Mouse (Mus musculus) frontal cortex, postnatal 36 days (tissue): ENCODE measurements around the gene Dlg5.

ENCODE experiments used
- DNase-seq, 2 experiments: peaks; one replicate each; pipeline ENCODE4 v3.0.0; 2022; ENCODE audit warnings: low spot score in 2 of 2

Gene Dlg5

GRCm38 (mm10) chr14:24190131-24190530 lies 55.6 kb downstream of the Dlg5 start:
- DNase-seq, result no peak

- no peak for DNase-seq
Measured at GRCm38 (mm10) chr14:24189598-24189997, 56.1 kb downstream of the Dlg5 start.

- no peak for DNase-seq
Measured at GRCm38 (mm10) chr14:24185514-24185913, 60.2 kb downstream of the Dlg5 start.

- no peak for DNase-seq
Measured at GRCm38 (mm10) chr14:24182955-24183354, 62.8 kb downstream of the Dlg5 start.

GRCm38 (mm10) chr14:24181811-24182506 lies 63.8 kb downstream of the Dlg5 start:
- peak; percentile 79 to 91 for DNase-seq

GRCm38 (mm10) chr14:24179466-24179991 lies 66.2 kb downstream of the Dlg5 start:
- no peak for DNase-seq

GRCm38 (mm10) chr14:24176609-24177008 lies 69.1 kb downstream of the Dlg5 start:
- no peak for DNase-seq

GRCm38 (mm10) chr14:24173326-24173725 lies 72.4 kb downstream of the Dlg5 start:
- DNase-seq, result no peak

- DNase-seq, result peak; percentile 17 to 40
Measured at GRCm38 (mm10) chr14:24171639-24172311, 73.9 kb downstream of the Dlg5 start.

- DNase-seq, result no peak
Measured at GRCm38 (mm10) chr14:24166046-24166445, 79.7 kb downstream of the Dlg5 start.

- DNase-seq, result no peak
Measured at GRCm38 (mm10) chr14:24164721-24165367, 80.9 kb downstream of the Dlg5 start.

GRCm38 (mm10) chr14:24162856-24163255 lies 82.9 kb downstream of the Dlg5 start:
- peak; percentile 17 to 44 for DNase-seq

GRCm38 (mm10) chr14:24148892-24149291 lies 96.8 kb downstream of the Dlg5 start:
- no peak for DNase-seq

GRCm38 (mm10) chr14:24144821-24145220 lies 100.9 kb downstream of the Dlg5 start:
- DNase-seq, result no peak

GRCm38 (mm10) chr14:24144421-24144820 lies 101.3 kb downstream of the Dlg5 start:
- DNase-seq, result no peak

GRCm38 (mm10) chr14:24142926-24143430 lies 102.7 kb downstream of the Dlg5 start:
- DNase-seq, result no peak

GRCm38 (mm10) chr14:24141727-24142126 lies 104.0 kb downstream of the Dlg5 start:
- no peak for DNase-seq

GRCm38 (mm10) chr14:24140297-24140812 lies 105.4 kb downstream of the Dlg5 start:
- no peak for DNase-seq

- DNase-seq, result no peak
Measured at GRCm38 (mm10) chr14:24136908-24137307, 108.8 kb downstream of the Dlg5 start.

GRCm38 (mm10) chr14:24134623-24135290 lies 111.0 kb downstream of the Dlg5 start:
- DNase-seq, result no peak

GRCm38 (mm10) chr14:24133801-24134200 lies 111.9 kb downstream of the Dlg5 start:
- no peak for DNase-seq

GRCm38 (mm10) chr14:24132092-24132491 lies 113.6 kb downstream of the Dlg5 start:
- DNase-seq, result peak in 1 of 2 experiments; percentile 16
